Mouse (Mus musculus): ENCODE data around the gene Tst.

Tst gene

GRCm38 (mm10) chr15:78405517-78406211 is at the start of gene Tst:
Tst (minus strand) TSS chr15:78405907.
- peak; percentile 84 for DNase-seq

GRCm38 (mm10) chr15:78455168-78455567 is 49.5 kb upstream of the Tst start:
- DNase-seq = no peak

GRCm38 (mm10) chr15:78452929-78453328 is 47.2 kb upstream of the Tst start:
- DNase-seq = no peak

GRCm38 (mm10) chr15:78451201-78451600 is 45.5 kb upstream of the Tst start:
- DNase-seq = no peak

- DNase-seq = no peak
Measured at GRCm38 (mm10) chr15:78450419-78450768, 44.7 kb upstream of the Tst start.

- no peak for DNase-seq
Measured at GRCm38 (mm10) chr15:78449694-78450418, 44.1 kb upstream of the Tst start.

GRCm38 (mm10) chr15:78449131-78449530 is 43.4 kb upstream of the Tst start:
- DNase-seq = no peak

GRCm38 (mm10) chr15:78447746-78448535 is 42.2 kb upstream of the Tst start:
- peak; percentile 99 for DNase-seq

- no peak for DNase-seq
Measured at GRCm38 (mm10) chr15:78447121-78447520, 41.4 kb upstream of the Tst start.

- no peak for DNase-seq
Measured at GRCm38 (mm10) chr15:78443857-78444256, 38.1 kb upstream of the Tst start.

- DNase-seq = no peak
Measured at GRCm38 (mm10) chr15:78442231-78442630, 36.5 kb upstream of the Tst start.

GRCm38 (mm10) chr15:78438973-78439372 is 33.3 kb upstream of the Tst start:
- no peak for DNase-seq

- no peak for DNase-seq
Measured at GRCm38 (mm10) chr15:78438505-78438904, 32.8 kb upstream of the Tst start.

GRCm38 (mm10) chr15:78438018-78438394 is 32.3 kb upstream of the Tst start:
- no peak for DNase-seq

- peak; percentile 63 for DNase-seq
Measured at GRCm38 (mm10) chr15:78437237-78438017, 31.7 kb upstream of the Tst start.

GRCm38 (mm10) chr15:78436380-78437192 is 30.9 kb upstream of the Tst start:
- peak; percentile 90 for DNase-seq

- DNase-seq = no peak
Measured at GRCm38 (mm10) chr15:78435681-78436080, 30.0 kb upstream of the Tst start.

GRCm38 (mm10) chr15:78434896-78435520 is 29.3 kb upstream of the Tst start:
- DNase-seq = peak; percentile 59

- no peak for DNase-seq
Measured at GRCm38 (mm10) chr15:78431541-78432121, 25.9 kb upstream of the Tst start.

GRCm38 (mm10) chr15:78430874-78431273 is 25.2 kb upstream of the Tst start:
- DNase-seq = no peak
